Mouse (Mus musculus) adrenal gland, adult 18-20 months (tissue): ENCODE measurements around the gene Ctsz. TPM values are rescaled to one million over a fixed set of nuclear protein-coding genes. Genes with fewer than 3 reads are reported as not detected.
A peak's percentile ranks its signal among the peaks of the same experiment; 100 is the strongest.

Experiments used
- DNase-seq, 2 experiments: peaks; one replicate each; pipeline ENCODE4 v3.0.0; 2021 to 2022; ENCODE audit warnings: low spot score in 2 of 2
- total RNA-seq, 2 experiments: library from RNA; stranded (reverse); gene quantifications; 1 replicate in 1 of 2; 2 replicates in 1 of 2; pipeline ENCODE4 v1.2.3; 2021

Gene Ctsz
- total RNA-seq, 2 experiments from 2014 or later: 193 to 196 TPM

DNA sequence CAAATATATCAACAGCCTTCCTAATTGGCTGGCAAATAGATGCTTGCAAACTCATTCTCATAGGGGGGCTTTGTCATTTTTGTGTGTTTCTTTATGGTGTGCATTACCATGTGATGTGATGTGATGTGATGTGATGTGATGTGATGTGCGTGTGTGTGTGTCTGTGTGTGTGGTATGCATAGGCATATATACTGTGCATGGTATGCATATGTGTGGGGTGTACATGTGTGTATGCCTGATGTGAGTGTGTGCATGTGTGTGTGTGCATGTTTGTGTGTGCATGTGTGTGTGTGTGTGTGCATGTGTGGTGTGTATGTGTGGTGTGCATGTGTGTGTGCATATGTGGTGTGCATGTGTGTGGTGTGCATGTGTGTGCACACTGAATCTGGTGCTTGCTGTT lies 41.8 kb downstream of the Ctsz start:
- DNase-seq: no peak

DNA sequence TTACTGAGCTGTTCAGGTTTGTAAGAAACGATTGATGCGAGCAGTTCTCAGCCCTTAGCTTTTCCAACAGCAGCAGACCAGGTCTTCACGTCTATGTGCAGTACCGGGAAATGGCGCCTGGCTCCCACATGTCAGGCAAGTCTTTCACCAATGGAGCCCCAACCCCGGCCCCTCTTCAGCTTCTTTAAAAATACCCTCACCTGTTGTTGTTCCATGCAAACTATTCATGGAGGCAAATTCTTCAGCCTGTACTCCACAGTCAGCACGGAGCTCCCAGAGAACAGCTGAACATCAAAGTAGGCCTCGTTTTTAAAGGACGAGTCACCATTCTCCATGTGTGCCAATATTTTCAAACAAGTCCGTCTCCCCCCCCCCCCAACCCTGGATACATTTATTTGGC lies 42.2 kb downstream of the Ctsz start:
- no peak for DNase-seq

DNA sequence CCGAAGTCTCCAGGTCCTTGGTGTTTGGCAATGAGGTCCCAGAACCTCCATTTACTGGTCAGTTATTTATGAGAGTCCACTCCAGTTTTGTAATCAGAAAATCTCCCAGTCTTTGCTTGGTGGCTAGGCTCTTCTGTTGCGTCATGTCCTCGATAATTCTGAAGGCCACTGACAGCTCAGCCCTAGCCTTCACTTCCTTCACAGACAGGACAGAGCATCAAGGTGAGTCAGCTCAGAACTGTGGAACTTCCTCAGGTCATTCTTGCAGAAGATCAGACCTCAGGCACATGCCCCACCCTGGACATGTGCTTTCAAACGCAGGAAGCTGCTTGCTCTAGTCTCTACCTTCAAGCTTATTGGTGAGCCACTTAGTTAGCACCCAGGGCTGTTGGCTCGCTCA lies 45.5 kb downstream of the Ctsz start:
- peak in 1 of 2 experiments; percentile 35 for DNase-seq

DNA sequence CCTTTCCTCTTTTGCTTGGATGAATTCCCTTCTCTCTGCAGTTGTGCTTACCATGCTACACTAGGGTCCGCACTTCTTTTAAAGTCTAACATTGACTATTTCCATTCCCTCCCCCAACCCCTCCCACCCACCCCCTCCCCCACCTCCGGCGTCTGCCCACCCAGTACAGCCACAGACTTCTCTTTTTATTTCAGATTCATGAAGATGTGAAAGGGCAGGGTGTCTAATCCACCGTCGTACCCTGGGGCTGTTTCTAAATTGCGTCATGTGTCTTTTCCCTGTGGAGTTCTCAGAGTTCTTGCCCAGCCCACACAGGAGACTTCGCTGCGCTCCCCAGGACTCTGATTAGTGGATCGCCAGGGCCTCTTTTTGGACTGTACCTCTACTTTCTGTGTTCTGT lies 46.3 kb downstream of the Ctsz start:
- DNase-seq: no peak

DNA sequence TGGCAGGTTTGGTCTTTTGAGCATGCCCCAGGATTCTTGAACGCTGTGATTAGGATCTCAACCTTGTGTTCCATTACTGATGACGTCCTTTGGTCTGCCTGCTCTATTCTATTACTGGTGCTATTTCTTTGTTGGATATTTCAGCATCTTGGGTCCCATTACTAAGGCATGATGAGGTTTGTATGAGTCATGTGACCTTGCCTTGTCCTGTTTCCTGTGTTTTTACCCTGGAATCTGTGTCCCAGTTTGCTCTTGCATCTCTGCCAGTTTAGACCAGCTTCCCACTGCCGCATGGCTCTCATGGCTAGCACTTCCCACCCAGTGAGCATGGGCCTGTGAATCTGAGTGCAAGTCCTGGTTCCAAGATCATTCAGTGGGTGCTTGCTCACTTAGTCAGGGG lies 46.9 kb downstream of the Ctsz start:
- DNase-seq: no peak

DNA sequence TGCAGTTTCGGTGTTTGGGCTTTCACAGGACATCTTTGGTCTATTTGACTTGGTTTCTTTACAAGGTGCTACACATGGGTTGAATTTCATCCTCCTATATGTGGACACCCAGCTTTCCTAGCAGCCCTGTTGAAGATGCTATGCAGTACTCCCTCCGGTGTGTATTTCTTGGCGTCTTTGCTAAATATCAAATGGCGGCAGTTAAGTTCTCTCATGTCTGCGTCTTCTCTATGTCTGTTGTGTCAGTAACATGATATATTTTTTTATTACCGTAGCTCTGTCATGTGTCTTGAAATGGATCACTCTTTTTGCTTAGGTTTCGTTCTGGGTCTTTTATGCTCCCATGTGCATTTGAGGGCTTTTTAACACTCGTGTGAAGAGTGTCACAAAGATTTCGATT lies 57.8 kb downstream of the Ctsz start:
- no peak for DNase-seq

Other genes starting within 250 kb of the Ctsz start
- gene Gnas, start 154.7 kb downstream of the Ctsz start, total RNA-seq: 1,000 to 10,000 TPM; 2,555 to 2,708 TPM
- gene Gm20721, start 92.3 kb downstream of the Ctsz start, total RNA-seq: 1 to 10 TPM; 1.3 to 1.7 TPM
- 10 to 100 TPM; 47.1 to 55.3 TPM for gene Nelfcd, start 23.2 kb downstream of the Ctsz start, total RNA-seq
- gene Tubb1, start 11.7 kb upstream of the Ctsz start, total RNA-seq: 1 to 10 TPM in 1 of 2 experiments, under 1 TPM in 1; 0.86 to 3.1 TPM
- gene Atp5e, start 25.1 kb upstream of the Ctsz start, total RNA-seq: 100 to 1,000 TPM; 546 to 718 TPM
- gene Prelid3b, start 34.0 kb upstream of the Ctsz start, total RNA-seq: 100 to 1,000 TPM; 118 to 119 TPM
- gene Zfp831, start 204.5 kb upstream of the Ctsz start, total RNA-seq: under 1 TPM; 0.07 to 0.13 TPM